8 mouse cellular contexts compared by ENCODE assay signal in the genomic region with DNA sequence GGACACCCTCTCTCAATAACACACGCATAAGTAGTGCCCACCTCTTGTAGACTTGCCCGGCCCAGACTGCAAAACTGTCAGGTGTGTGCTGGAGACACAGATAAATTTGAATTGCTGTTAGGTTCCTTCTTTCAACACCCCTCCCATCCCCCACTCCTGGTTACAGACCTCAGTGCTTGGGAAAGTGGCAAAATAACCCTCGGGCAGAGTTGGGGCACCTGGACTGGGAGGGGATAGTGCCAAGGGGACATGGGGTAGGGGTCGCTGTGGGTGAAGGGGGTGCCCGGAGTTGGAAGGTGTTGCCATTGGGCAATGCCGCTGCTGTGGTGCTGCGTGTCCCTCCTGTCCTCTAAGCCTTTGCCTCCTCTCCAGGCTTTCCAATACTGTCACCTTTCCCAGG. TPM values are rescaled to one million over a fixed set of nuclear protein-coding genes. Genes with fewer than 3 reads are reported as not detected.
DNase-seq lines count a peak whose midpoint lies in the region; ATAC-seq lines count a peak whose summit lies in the region.

No protein-coding gene starts in this region.

- DNase-seq in frontal cortex, postnatal 36 days (ENCODE audit: low spot score in 2 of 2), result peak; percentile 7 to 11
- no peak for DNase-seq in frontal cortex, postnatal 10 days (ENCODE audit: low spot score in 2 of 2)
- DNase-seq in cerebellum, postnatal 10 days, result peak; percentile 57 to 58
- DNase-seq in hindbrain, embryonic 10.5 days (ENCODE audit: low spot score), result no peak
- no peak for DNase-seq in liver, embryonic 13.5 days
- no peak for DNase-seq in spleen, postnatal 36 days (ENCODE audit: low spot score in 2 of 2)
- no peak for DNase-seq in urinary bladder, postnatal 36 days (ENCODE audit: low spot score in 2 of 2)
- no peak for DNase-seq in frontal cortex, postnatal 25 days (ENCODE audit: low spot score in 2 of 2)

- H3K36me3 ChIP-seq in hindbrain, embryonic 10.5 days, result no peaks in the 10 kb centered on the region
- H3K36me3 ChIP-seq in liver, embryonic 13.5 days, result no peaks in the 10 kb centered on the region

- peaks cover 17% of the 10 kb centered on the region for H3K27me3 ChIP-seq in hindbrain, embryonic 10.5 days (ENCODE audit: insufficient read depth, poor library complexity, severe bottlenecking)
- peaks cover 30% of the 10 kb centered on the region for H3K27me3 ChIP-seq in liver, embryonic 13.5 days

- peak overlapping the region; percentile 70 for H3K4me3 ChIP-seq in hindbrain, embryonic 10.5 days
- no peak overlapping the region for H3K4me3 ChIP-seq in liver, embryonic 13.5 days (replicated peaks)

- H3K9me3 ChIP-seq in hindbrain, embryonic 10.5 days, result no peaks in the 10 kb centered on the region
- H3K9me3 ChIP-seq in liver, embryonic 13.5 days (replicated peaks), result no peaks in the 10 kb centered on the region

- H3K4me1 ChIP-seq in hindbrain, embryonic 10.5 days (replicated peaks), result peaks cover 21% of the 10 kb centered on the region
- peaks cover 9% of the 10 kb centered on the region; the same call in 1 of the 2 replicates for H3K4me1 ChIP-seq in liver, embryonic 13.5 days (replicated peaks)

- no peak for ATAC-seq in liver, embryonic 13.5 days (ENCODE audit: low read depth)

- peak overlapping the region; percentile 69 for H3K4me2 ChIP-seq in liver, embryonic 13.5 days

- 14% methylated on average over 7 of the region's 7 CpGs for WGBS in hindbrain, embryonic 10.5 days
- WGBS in liver, embryonic 13.5 days (ENCODE audit: insufficient replicate concordance), result 5% methylated on average over 7 of the region's 7 CpGs

- H3K9ac ChIP-seq in liver, embryonic 13.5 days, result no peak overlapping the region

- peak overlapping the region; percentile 8 for H3K27ac ChIP-seq in hindbrain, embryonic 10.5 days
- no peak overlapping the region for H3K27ac ChIP-seq in liver, embryonic 13.5 days

RNA-seq across cellular contexts. Expression of gene Esrrg, which starts 43.9 kb away (rescaled TPM):
- polyA plus RNA-seq in hindbrain, embryonic 10.5 days (2016; fragmentation: Nextera tagmentation; extraction: Ambion mirVana), result 3.8 and 5.8 TPM in 2 replicates
- 0.06 and 0.07 TPM in 2 replicates for polyA plus RNA-seq in liver, embryonic 13.5 days (2015; fragmentation: Nextera tagmentation; extraction: Ambion mirVana)

Comparison
In these comparisons a context has a peak if more than half of its experiments do, and no peak if none do; other contexts are left out.
1. DNase-seq: peak in frontal cortex, postnatal 36 days (2 of 2) and cerebellum, postnatal 10 days (2 of 2); none in frontal cortex, postnatal 10 days (0 of 2), hindbrain, embryonic 10.5 days (single experiment), liver, embryonic 13.5 days (single experiment), spleen, postnatal 36 days (0 of 2), urinary bladder, postnatal 36 days (0 of 2) and frontal cortex, postnatal 25 days (0 of 2).